Mouse (Mus musculus) forebrain, postnatal 0 days (tissue): ENCODE data around the gene Ptpa. TPM values are rescaled to one million over a fixed set of nuclear protein-coding genes. Genes with fewer than 3 reads are reported as not detected.
A peak's percentile ranks its signal among the peaks of the same experiment; 100 is the strongest.

Experiments
- ATAC-seq: fragments of 200-750 bp; cut with Nextera tagmentation; 2 replicates; pipeline ENCODE4 v1.8.0; 2017; ENCODE audit warnings: mild to moderate bottlenecking, moderate library complexity
- DNase-seq: peaks from one replicate; pipeline ENCODE4 v3.0.0-alpha.2; 2015
- H3K27ac ChIP-seq: fragments of 300-500 bp; sonication (generic); 2 replicates; pipeline ENCODE4 v1.5.1; 2014; ENCODE audit warnings: low read depth, mild to moderate bottlenecking, antibody characterized with exemption, low read length, moderate library complexity, mixed read lengths
- H3K27me3 ChIP-seq: fragments of 300-500 bp; sonication (generic); 2 replicates; pipeline ENCODE4 v1.6.1; 2014; ENCODE audit warnings: mild to moderate bottlenecking, low read length, mixed read lengths; ENCODE audit not compliant: insufficient read depth
- H3K36me3 ChIP-seq: fragments of 300-500 bp; sonication (generic); 2 replicates; pipeline ENCODE4 v1.6.1; 2014; ENCODE audit warnings: mild to moderate bottlenecking, moderate library complexity; ENCODE audit not compliant: insufficient read depth
- H3K4me1 ChIP-seq: fragments of 300-500 bp; sonication (generic); 2 replicates; pipeline ENCODE4 v1.6.1; 2014; ENCODE audit warnings: antibody characterized with exemption; ENCODE audit not compliant: insufficient read depth
- H3K4me2 ChIP-seq: fragments of 300-500 bp; sonication (generic); 2 replicates; pipeline ENCODE4 v1.6.1; 2014; ENCODE audit warnings: low read depth, mild to moderate bottlenecking, moderate library complexity
- H3K4me3 ChIP-seq: fragments of 300-500 bp; sonication (generic); 2 replicates; pipeline ENCODE4 v1.5.1; 2014; ENCODE audit warnings: low read depth, low read length, mixed read lengths
- H3K9ac ChIP-seq: fragments of 300-500 bp; sonication (generic); 2 replicates; pipeline ENCODE4 v1.6.1; 2014; ENCODE audit warnings: mild to moderate bottlenecking
- H3K9me3 ChIP-seq: fragments of 300-500 bp; sonication (generic); 2 replicates; pipeline ENCODE4 v1.6.1; 2016; ENCODE audit warnings: low read length
- CTCF ChIP-seq: sonication (generic); IDR thresholded peaks from 2 replicates; pipeline ENCODE4 v1.5.1; 2016; ENCODE audit warnings: antibody characterized with exemption, control low read depth, low read depth
- WGBS: fragments of 180-500 bp; shearing (Covaris S2); extraction: QIAGEN DNeasy Blood & Tissue Kit; methylation state at CpG from one replicate; pipeline ENCODE4 v1.1.7; 2014; 5-methylcytosine and 5-hydroxymethylcytosine counted together
- polyA plus RNA-seq: library from polyadenylated mRNA; unstranded; fragments of >200 nt; fragmentation: Nextera tagmentation; extraction: Ambion mirVana; gene quantifications from 2 replicates; pipeline ENCODE4 v1.2.1, GENCODE M21; 2015
- total RNA-seq: library from RNA; depleted of rRNA; stranded (reverse); fragments of >200 nt; gene quantifications from 2 replicates; pipeline ENCODE4 v1.2.3, GENCODE M21; 2014

The Ptpa gene
- total and polyA plus RNA-seq, 2 experiments from 2014 or later, result 132 to 148 TPM

DNA sequence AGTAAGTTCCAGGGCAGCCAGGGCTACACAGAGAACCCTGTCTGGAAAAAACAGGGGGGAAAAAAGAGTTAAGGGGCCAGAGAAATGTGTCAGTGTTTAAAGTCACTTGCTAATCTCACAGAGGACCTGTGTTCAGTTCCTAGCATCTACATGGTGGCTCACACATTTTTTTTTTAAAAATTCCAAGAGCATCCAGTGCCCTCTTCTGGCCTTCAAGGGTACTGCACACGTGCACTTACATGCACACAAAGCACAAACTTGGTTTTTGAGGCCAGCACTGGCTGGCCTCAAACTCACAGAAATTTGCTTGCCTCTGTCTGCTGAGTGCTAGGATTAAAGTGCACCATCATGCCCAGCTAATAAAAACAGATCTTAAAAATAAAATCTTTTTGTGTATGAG, 34.7 kb downstream of the Ptpa start:
- DNase-seq, result no peak
- TF ChIP-seq CTCF, result peak; percentile 45
- 66% methylated on average over 1 of the region's 1 CpGs for WGBS

DNA sequence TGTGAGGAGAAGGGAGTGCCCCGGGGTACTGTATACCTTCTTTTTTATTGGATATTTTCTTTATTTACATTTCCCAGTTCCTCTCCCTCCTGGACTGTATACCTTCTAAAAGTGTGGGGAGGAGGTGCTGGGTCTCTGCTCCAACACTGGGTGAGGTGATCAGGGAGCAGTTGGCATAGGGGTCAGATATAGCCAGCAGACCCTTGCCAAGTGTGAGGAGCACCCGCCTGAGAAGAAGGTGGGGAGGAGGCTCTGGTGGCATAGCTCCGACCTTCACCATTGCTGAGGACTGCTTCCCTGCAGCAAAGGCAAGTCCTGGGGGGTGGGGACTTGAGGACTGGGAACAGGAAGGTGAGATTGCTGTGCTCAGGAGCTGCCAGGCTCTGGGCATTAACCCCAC, 35.7 kb downstream of the Ptpa start:
- WGBS, result 89% methylated on average over 3 of the region's 3 CpGs
- Histone ChIP-seq H3K27me3 (no peaks in the 10 kb centered on the region), H3K36me3 (peaks cover 16% of the 10 kb centered on the region), H3K4me1 (no peaks in the 10 kb centered on the region), H3K4me2 (no peak overlapping the region), H3K27ac (no peak overlapping the region), H3K9ac (no peak overlapping the region), H3K9me3 (no peaks in the 10 kb centered on the region), H3K4me3 (no peak overlapping the region)
- DNase-seq (no peak), ATAC-seq (no peak)
- TF ChIP-seq CTCF, result no peak

More for the DNA sequence above, 34.7 kb downstream of the Ptpa start:
- Histone ChIP-seq H3K9ac (no peak overlapping the region), H3K4me2 (no peak overlapping the region), H3K9me3 (no peaks in the 10 kb centered on the region), H3K4me3 (no peak overlapping the region), H3K27ac (no peak overlapping the region), H3K27me3 (no peaks in the 10 kb centered on the region), H3K4me1 (no peaks in the 10 kb centered on the region), H3K36me3 (peaks cover 24% of the 10 kb centered on the region)
- no peak for ATAC-seq

DNA sequence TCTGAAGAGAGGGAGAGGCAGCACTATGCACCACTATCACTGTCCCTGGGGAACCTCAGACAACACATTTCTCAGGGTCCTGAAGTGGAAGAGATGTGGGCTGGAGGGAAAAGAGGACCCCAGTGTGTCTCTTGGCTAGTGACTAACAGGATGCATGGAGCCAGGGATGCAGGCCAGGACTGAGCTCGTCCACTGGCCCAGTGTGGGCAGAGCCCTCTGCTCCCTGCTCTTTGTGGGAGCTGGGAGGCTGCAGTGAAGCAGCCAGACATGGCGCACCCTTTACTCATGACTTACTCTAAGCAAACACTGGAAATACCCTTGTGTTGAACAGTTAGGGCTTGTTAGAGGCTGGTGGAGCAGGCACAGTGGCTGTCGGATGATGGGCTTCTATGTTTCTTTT, 37.7 kb downstream of the Ptpa start:
- ATAC-seq (no peak), DNase-seq (no peak)
- no peaks in the 10 kb centered on the region for H3K27me3 ChIP-seq
- no peaks in the 10 kb centered on the region for H3K9me3 ChIP-seq
- no peak overlapping the region for H3K4me2 ChIP-seq
- no peak overlapping the region for H3K9ac ChIP-seq
- no peaks in the 10 kb centered on the region for H3K4me1 ChIP-seq
- no peak overlapping the region for H3K27ac ChIP-seq
- TF ChIP-seq CTCF, result no peak
- peaks cover 13% of the 10 kb centered on the region; the same call in 1 of the 2 replicates for H3K36me3 ChIP-seq
- 78% methylated on average over 3 of the region's 3 CpGs for WGBS
- no peak overlapping the region for H3K4me3 ChIP-seq

DNA sequence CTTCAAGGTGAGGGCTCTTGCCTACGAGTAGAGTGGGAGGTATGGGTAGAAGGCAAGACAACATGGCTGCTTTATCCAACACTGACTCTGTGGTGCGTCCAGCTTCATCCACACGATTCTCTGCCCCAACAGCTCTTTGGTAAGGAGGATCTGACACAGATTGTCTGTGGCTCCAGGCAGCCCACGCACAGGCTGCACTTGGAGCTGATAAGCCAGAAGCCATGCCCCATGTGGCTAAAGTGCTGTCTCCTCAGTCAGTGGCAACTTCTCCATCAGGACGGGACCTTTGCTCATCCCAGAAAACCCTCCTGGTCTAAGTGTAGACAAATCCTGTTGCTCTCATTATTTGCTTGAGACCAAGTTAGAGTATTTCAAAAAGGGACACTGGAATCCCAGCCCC, 38.7 kb downstream of the Ptpa start:
- WGBS, result 87% methylated on average over 5 of the region's 5 CpGs
- no peaks in the 10 kb centered on the region for H3K9me3 ChIP-seq
- H3K27me3 ChIP-seq, result no peaks in the 10 kb centered on the region
- H3K36me3 ChIP-seq, result peaks cover 9% of the 10 kb centered on the region; the same call in 1 of the 2 replicates
- no peak overlapping the region for H3K4me3 ChIP-seq
- H3K4me1 ChIP-seq, result no peaks in the 10 kb centered on the region
- DNase-seq (no peak), ATAC-seq (no peak)
- H3K4me2 ChIP-seq, result no peak overlapping the region
- H3K27ac ChIP-seq, result no peak overlapping the region
- TF ChIP-seq CTCF, result no peak
- H3K9ac ChIP-seq, result no peak overlapping the region

DNA sequence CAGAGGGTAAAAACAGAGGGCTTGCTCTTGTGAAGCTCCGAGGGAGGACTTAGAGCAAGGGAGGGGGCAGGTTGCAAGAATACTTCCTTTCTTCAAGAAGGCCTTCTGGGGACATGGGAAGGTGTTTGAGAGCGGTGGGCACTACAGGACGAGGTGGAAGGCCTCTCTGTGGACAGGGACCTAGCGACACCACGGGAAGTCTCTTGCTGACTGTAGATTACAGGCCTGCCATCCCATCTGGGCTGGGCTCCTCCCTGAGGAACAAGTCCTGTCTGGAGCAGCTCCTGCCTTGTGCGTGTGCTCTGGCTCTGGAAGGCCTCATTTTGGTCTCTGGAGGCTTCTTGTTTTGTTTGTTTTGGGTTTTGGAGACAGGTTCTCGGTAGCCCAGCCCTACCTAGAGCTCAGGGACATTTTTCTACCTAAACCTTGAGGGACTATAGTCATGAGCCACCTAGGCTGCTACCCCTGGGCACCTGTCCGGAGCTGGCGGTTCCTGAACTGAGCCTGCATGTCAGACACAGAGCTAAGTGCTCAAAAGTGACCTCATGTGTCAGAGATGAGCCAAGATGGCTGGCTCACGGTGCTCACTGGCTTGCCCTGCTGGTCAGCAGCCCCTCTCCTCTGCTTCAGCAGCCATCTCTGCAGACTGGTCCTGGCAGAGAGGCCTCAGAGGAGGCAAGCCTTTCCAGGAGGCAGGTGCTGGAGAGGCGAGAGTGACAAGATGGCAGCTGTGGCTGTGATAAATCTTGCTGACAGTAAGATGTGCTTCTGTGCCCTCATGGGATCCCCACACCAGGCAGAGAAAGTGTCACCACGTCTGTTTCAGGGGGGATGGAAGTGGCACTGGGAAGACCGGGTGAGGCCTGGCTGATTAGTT, 40.5 kb downstream of the Ptpa start:
- no peak for ATAC-seq
- no peak overlapping the region for H3K4me2 ChIP-seq
- 77% methylated on average over 13 of the region's 13 CpGs for WGBS
- TF ChIP-seq CTCF, result no peak
- H3K36me3 ChIP-seq, result peaks cover 3% of the 10 kb centered on the region; the same call in 1 of the 2 replicates
- no peak for DNase-seq
- H3K27ac ChIP-seq, result no peak overlapping the region
- H3K9ac ChIP-seq, result no peak overlapping the region
- H3K4me1 ChIP-seq, result no peaks in the 10 kb centered on the region
- H3K4me3 ChIP-seq, result no peak overlapping the region
- H3K9me3 ChIP-seq, result no peaks in the 10 kb centered on the region
- no peaks in the 10 kb centered on the region for H3K27me3 ChIP-seq

DNA sequence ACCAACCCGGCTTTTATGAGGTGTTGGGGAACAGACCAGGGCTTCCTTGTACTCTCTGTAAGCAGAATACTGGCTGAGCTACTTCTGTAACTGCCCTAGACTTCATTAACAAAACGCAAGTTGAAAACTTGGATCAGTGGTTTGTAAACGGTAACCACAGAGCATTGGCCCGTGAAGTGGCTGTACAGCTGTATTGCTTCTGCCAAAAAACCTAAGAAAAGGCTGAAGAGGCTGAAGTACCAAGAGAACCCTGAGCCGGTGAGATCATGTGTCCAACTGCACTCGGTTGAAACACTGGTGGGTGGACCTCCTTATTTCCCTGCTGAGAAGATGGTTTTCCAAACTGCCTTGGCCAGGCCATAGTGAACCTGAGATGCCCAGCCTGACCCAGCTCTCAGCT, 42.5 kb downstream of the Ptpa start:
- Histone ChIP-seq H3K4me3 (no peak overlapping the region), H3K36me3 (peaks cover 3% of the 10 kb centered on the region; the same call in 1 of the 2 replicates), H3K9ac (no peak overlapping the region), H3K4me2 (no peak overlapping the region), H3K9me3 (no peaks in the 10 kb centered on the region), H3K27ac (no peak overlapping the region), H3K27me3 (no peaks in the 10 kb centered on the region), H3K4me1 (no peaks in the 10 kb centered on the region)
- no peak for ATAC-seq
- no peak for DNase-seq
- no peak for TF ChIP-seq CTCF
- 78% methylated on average over 6 of the region's 6 CpGs for WGBS

DNA sequence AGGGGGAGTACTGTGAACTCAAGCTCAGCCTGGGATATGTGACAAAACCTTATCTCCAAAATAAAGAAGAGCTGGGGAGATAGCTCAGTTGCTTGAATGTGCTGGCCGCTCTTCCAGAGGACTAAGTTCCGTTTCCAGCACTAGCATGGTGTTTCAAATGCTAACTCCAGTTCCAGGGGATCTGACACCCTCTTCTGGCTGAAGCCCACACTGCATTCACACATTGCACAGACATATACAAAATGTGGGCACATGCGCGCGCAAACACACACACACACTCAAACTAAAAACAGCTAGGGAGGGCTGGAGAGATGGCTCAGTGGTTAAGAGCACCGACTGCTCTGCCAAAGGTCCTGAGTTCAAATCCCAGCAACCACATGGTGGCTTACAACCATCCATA, 43.4 kb downstream of the Ptpa start:
- H3K9ac ChIP-seq, result no peak overlapping the region
- 89% methylated on average over 6 of the region's 6 CpGs for WGBS
- no peak overlapping the region for H3K4me3 ChIP-seq
- H3K4me1 ChIP-seq, result no peaks in the 10 kb centered on the region
- H3K4me2 ChIP-seq, result no peak overlapping the region
- H3K27ac ChIP-seq, result no peak overlapping the region
- H3K36me3 ChIP-seq, result peaks cover 3% of the 10 kb centered on the region; the same call in 1 of the 2 replicates
- no peak for DNase-seq
- ATAC-seq, result no peak
- no peaks in the 10 kb centered on the region for H3K9me3 ChIP-seq
- no peaks in the 10 kb centered on the region for H3K27me3 ChIP-seq
- peak; percentile 39 for TF ChIP-seq CTCF
